Mouse (Mus musculus): ENCODE data around the gene Hydin. TPM values are rescaled to one million over a fixed set of nuclear protein-coding genes. Genes with fewer than 3 reads are reported as not detected.

Gene Hydin
- polyA plus RNA-seq, 1 experiment: 0.41 TPM

DNA sequence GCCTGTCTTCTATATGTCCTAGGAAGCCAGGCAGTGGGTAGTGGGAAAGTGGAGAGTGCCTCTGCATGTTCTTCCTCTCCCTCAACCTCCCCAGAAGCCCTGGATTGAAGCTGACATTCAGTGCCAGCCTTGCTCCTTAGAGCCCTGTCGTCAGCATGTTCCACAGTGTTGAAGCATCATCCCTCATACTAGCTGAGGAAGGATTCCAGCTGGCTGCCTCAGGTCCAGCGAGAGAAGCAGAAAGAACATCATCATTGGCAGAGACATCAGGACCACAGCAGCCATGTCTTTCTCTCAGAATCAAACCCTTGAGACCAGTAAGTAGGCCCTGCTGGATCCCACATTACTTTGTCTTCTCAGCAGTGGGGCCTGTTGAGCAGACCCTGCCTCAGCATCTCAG, 390.9 kb downstream of the Hydin start:
- DNase-seq (ENCODE audit: low read depth): no peak
- TF ChIP-seq POLR2A (IDR thresholded peaks at IDR 0.05; ENCODE audit: borderline replicate concordance, extremely low read depth, insufficient read depth, insufficient read length, poor library complexity, severe bottlenecking): no peak
- no peak for TF ChIP-seq CTCF (IDR thresholded peaks at IDR 0.05; ENCODE audit: borderline replicate concordance, extremely low read depth, insufficient read depth, insufficient read length)

Other genes starting within 250 kb of the Hydin start
- not detected in 2 replicates for gene Chst4, start 227.2 kb upstream of the Hydin start, polyA plus RNA-seq (2012; rRNA removed)
- 11.9 and 15.0 TPM in 2 replicates for gene Zfp612, start 187.2 kb upstream of the Hydin start, polyA plus RNA-seq (2012; rRNA removed)
- gene Gm21964, start 165.8 kb upstream of the Hydin start, polyA plus RNA-seq (2012; rRNA removed): not detected in 2 replicates
- gene Gm17720, start 164.2 kb upstream of the Hydin start, polyA plus RNA-seq (2012; rRNA removed): not detected in 2 replicates
- gene Calb2, start 98.8 kb upstream of the Hydin start, polyA plus RNA-seq (2012; rRNA removed): 40.6 and 45.5 TPM in 2 replicates
- gene Cmtr2, start 51.3 kb upstream of the Hydin start, polyA plus RNA-seq (2012; rRNA removed): 13.2 and 13.3 TPM in 2 replicates

Data from brain, embryonic 14.5 days (tissue).